Mouse (Mus musculus) mammary gland, adult 2 months (tissue): Measurements from ENCODE around the gene Kif7. TPM values are rescaled to one million over a fixed set of nuclear protein-coding genes. Genes with fewer than 3 reads are reported as not detected.

Source experiments
- polyA plus RNA-seq: library from polyadenylated mRNA; depleted of rRNA; stranded (reverse); fragments of >200 nt; gene quantifications from 2 replicates; pipeline ENCODE4 v1.2.3, GENCODE M21; 2012; ENCODE audit warnings: low replicate concordance; rRNA removed

Gene Kif7
- 1.9 and 3.9 TPM in 2 replicates for polyA plus RNA-seq

GRCm38 (mm10) chr7:79715187-79715981 lies at the start of gene Kif7:
Kif7 (minus strand) TSS chr7:79715720.

DNA sequence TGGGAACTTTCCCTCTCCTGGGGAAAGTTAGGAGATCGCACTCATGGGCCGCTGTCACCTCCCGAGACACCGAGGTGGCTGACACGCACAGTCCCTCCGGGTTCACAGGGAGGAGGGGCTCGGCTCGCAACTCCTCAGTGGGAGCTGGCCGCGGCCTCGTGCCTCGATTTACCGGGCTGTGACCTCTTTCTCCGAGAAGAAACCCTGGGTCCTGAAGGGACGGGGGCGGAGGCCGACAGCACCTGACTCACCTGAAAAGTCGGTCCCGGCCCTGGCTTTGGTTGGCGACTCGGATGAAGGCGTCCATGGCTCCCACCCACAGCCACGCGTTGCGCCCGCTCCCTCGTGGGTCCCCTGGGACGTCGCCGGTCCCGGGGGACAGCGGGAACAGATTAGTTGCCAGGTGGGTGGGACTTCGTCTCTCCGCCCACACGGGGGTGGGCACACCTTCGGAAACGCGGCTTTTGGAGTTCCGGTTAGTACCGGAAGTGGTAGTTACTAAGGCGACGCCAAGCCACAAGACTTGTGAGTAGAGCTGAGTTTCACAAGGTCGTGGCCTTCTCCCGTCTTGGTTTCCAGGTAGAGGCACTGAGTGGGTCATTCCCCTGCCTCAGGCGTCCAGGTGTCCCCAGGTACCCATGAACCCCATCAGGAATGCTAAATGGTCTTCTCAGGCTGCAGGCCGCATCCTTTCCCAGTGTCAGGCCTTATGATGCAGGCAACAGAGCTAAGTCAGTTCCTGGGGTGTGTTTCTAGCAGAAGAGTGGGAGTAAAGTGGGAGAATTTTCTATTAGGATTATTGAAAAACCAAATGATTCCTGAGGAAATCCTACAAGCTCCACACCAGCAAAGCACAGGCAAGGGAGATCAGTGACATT lies 27.4 kb upstream of the Kif7 start, which contains the start of the genes Pex11a and Wdr93:
Gene Pex11a, minus strand, starts transcription at position 473 of the 878 bp plus-strand sequence.
Gene Wdr93, plus strand, starts transcription at position 505 of the 878 bp plus-strand sequence.

DNA sequence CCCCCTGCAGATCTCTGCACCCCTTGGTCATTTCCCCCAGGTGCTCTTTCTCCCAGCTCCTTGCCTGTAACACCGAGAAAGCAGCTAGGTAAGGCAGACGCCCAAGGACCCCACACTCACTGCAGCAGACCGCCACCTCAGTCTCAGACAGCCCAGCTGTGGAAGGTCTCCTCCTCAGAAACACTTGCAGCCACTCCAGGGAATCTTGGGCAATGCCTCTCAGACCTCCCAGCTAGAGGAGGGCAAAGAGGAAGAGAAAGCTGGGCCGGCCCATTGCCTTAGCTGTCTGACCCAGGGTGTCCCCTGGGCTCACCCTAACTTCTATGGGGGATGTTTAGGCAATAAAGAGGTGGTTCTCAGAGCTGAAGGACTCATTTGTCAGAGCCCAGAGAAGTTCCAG lies 17.1 kb upstream of the Kif7 start, which contains the start of gene Plin1:
Gene Plin1, minus strand, starts transcription at position 282 of the 400 bp plus-strand sequence.

DNA sequence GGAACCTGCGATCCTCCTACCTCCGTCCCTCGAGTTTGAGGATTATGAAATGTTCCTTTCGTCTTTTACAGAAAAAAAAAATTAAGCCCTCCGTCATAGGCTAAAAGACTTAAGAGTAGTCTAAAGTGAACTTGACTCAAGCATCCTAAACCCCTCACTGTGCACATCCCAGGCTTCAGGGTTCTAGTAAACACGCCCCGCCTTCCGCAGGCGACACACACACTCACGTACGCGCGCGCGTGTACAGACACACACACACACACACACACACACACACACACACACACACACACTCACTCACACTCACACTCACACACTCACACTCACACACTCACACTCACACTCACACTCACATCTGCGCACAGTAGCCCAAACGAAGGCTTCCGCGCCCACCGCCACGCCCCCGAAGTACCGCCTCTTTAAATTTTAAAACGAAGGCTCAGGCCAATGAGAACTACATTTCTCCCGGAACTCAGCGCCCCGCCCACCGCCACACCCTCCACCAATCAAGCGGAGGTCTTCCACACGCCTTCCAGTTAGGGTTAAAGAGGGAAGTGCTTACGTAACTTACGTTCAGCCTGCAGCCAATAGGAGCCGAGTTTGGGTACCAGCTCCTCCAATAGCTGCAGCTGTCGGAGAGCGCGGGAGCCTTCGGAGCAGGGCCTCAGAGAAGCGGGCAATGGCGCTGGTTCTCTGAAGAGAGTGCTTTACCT lies 55.8 kb downstream of the Kif7 start, which contains the start of gene Ticrr:
Gene Ticrr, plus strand, starts transcription at position 619 of the 713 bp plus-strand sequence.

Other genes starting within 250 kb of the Kif7 start
- 56.1 and 65.8 TPM in 2 replicates for gene Polg, start 249.4 kb downstream of the Kif7 start, polyA plus RNA-seq
- not detected in 2 replicates for gene Rhcg, start 98.1 kb downstream of the Kif7 start, polyA plus RNA-seq
- 0.27 and 0.62 TPM in 2 replicates for gene Ticrr, start 55.5 kb downstream of the Kif7 start, polyA plus RNA-seq
- 1,122 and 1,658 TPM in 2 replicates for gene Plin1, start 17.2 kb upstream of the Kif7 start, polyA plus RNA-seq
- 28.4 and 47.4 TPM in 2 replicates for gene Pex11a, start 27.4 kb upstream of the Kif7 start, polyA plus RNA-seq
- 2.9 and 3.3 TPM in 2 replicates for gene Wdr93, start 27.4 kb upstream of the Kif7 start, polyA plus RNA-seq
- 0.23 and 0.33 TPM in 2 replicates for gene Mesp1, start 78.1 kb upstream of the Kif7 start, polyA plus RNA-seq
- 0.45 and 0.63 TPM in 2 replicates for gene Mesp2, start 95.0 kb upstream of the Kif7 start, polyA plus RNA-seq
- gene Anpep, start 145.3 kb upstream of the Kif7 start, polyA plus RNA-seq = 61.2 and 98.4 TPM in 2 replicates
- 15.0 and 19.2 TPM in 2 replicates for gene Ap3s2, start 204.9 kb upstream of the Kif7 start, polyA plus RNA-seq
- gene Arpin, start 219.6 kb upstream of the Kif7 start, polyA plus RNA-seq = 10.2 and 15.7 TPM in 2 replicates